Mouse (Mus musculus) testis, adult 2 months (tissue): ENCODE data around the gene Prkn.

Experiments
- CTCF ChIP-seq: fragments of 200-500 bp; IDR thresholded peaks from 2 replicates; pipeline ENCODE4 v1.5.1; 2012; ENCODE audit warnings: low read depth, mild to moderate bottlenecking, inconsistent platforms, low read length, moderate library complexity; ENCODE audit not compliant: control insufficient read depth, insufficient read depth, insufficient replicate concordance
- POLR2A ChIP-seq: fragments of 200-500 bp; IDR thresholded peaks from 2 replicates; pipeline ENCODE4 v1.6.1; 2012; ENCODE audit warnings: low read depth, mild to moderate bottlenecking, inconsistent platforms, low read length, moderate library complexity; ENCODE audit not compliant: control insufficient read depth

- no peak for TF ChIP-seq POLR2A
- TF ChIP-seq CTCF: no peak
These were observed 1250.2 kb downstream of the Prkn start for GRCm38 (mm10) chr17:12090261-12090927.
